Mouse (Mus musculus) E14TG2a.4 (cell line): ENCODE measurements at regions not wholly inside any gene's neighbourhood (a gene's known extent, or its start where the extent isn't known, plus 50 kb on each side); places are given as distances from the start of the nearest gene placed in this dataset.
"Not testable (repeated sequence)": the region's sequence is repeated elsewhere in the genome, so short reads cannot be mapped to it uniquely, and the experiment has no call there.

ENCODE experiments used
- H3K27me3 ChIP-seq: 2 replicates; pipeline ENCODE4 v1.6.1; 2014; ENCODE audit warnings: low read length, control low read depth; ENCODE audit not compliant: insufficient read depth
- H3K36me3 ChIP-seq: 2 replicates; pipeline ENCODE4 v1.6.1; 2014; ENCODE audit warnings: low read length, control low read depth; ENCODE audit not compliant: insufficient read depth
- H3K4me1 ChIP-seq: replicated peaks from 2 replicates; pipeline ENCODE4 v1.6.1; 2014; ENCODE audit warnings: low read depth, low read length, control low read depth
- H3K4me3 ChIP-seq: replicated peaks from 2 replicates; pipeline ENCODE4 v1.5.1; 2014; ENCODE audit warnings: mild to moderate bottlenecking, low read length
- H3K9me3 ChIP-seq: 2 replicates; pipeline ENCODE4 v1.6.1; 2014; ENCODE audit warnings: low read length, control low read depth
- CTCF ChIP-seq: conservative IDR thresholded peaks from 2 replicates; pipeline ENCODE4 v1.5.1; 2014; ENCODE audit warnings: low read length
- NANOG ChIP-seq: IDR thresholded peaks from 2 replicates; pipeline ENCODE4 v1.6.1; 2014; ENCODE audit warnings: borderline replicate concordance, low read length, mixed read lengths
- POU5F1 ChIP-seq: IDR thresholded peaks from 2 replicates; pipeline ENCODE4 v1.6.1; 2014; ENCODE audit warnings: low read length, borderline replicate concordance

DNA sequence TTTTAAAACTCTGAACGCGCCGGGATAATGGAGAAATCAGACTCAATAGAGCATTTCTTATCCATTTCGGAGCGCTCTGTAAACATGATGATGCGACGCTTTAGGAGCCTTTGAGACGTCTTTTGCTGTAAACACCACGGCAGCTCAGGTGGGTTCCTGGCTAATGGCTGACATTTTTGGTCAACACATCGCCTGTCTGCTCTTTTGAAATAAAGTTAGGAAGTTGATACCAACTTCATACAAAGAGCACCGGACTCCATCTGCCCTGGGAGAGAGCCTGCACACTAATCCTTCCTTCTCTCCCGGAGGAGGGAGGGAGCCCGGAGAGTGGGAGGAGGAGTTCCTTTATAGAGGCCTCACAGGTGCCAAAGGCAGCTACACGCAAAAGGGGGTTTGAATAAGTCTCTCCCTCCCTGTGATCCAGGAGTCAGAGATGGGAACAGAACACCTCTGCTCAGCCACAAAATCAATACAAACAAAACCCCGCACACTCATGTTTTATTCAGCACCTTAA lies 63.8 kb upstream of the Srsf6 start:
- TF ChIP-seq POU5F1 = no peak
- no peak for TF ChIP-seq CTCF
- no peak for TF ChIP-seq NANOG
- Histone ChIP-seq H3K4me1 (no peaks in the 10 kb centered on the region), H3K27me3 (peaks cover 8% of the 10 kb centered on the region), H3K36me3 (no peaks in the 10 kb centered on the region), H3K9me3 (no peaks in the 10 kb centered on the region; the same call in 1 of the 2 replicates), H3K4me3 (no peak overlapping the region)

GRCm38 (mm10) chr2:162866613-162867314 lies 64.6 kb upstream of the Srsf6 start:
- Histone ChIP-seq H3K36me3 (no peaks in the 10 kb centered on the region), H3K9me3 (no peaks in the 10 kb centered on the region; the same call in 1 of the 2 replicates), H3K27me3 (peaks cover 8% of the 10 kb centered on the region), H3K4me3 (no peak overlapping the region), H3K4me1 (no peaks in the 10 kb centered on the region)
- TF ChIP-seq POU5F1 (no peak), CTCF (no peak), NANOG (no peak)

DNA sequence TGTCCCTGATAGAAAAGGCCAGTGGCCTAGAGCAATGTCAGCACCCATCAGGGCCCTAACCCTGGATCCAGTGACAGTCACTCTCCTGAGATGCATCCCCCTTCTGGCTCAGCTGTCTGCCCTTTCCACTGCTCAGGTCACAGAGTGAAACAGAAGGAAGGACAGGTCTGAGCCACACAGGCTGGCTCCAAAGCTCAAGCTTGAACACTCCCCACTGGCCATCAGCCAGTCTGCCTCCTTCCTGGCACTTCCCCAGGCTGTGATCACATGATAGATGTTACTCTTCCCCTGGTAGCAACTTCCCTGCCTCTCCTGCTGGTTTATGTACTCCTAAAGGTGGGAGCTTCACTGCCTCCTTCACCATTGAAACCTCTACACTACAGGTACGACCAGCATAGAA lies 66.8 kb upstream of the Srsf6 start:
- Histone ChIP-seq H3K36me3 (no peaks in the 10 kb centered on the region), H3K27me3 (peaks cover 8% of the 10 kb centered on the region), H3K4me1 (no peaks in the 10 kb centered on the region), H3K9me3 (no peaks in the 10 kb centered on the region), H3K4me3 (no peak overlapping the region)
- TF ChIP-seq CTCF (no peak), NANOG (no peak), POU5F1 (no peak)

DNA sequence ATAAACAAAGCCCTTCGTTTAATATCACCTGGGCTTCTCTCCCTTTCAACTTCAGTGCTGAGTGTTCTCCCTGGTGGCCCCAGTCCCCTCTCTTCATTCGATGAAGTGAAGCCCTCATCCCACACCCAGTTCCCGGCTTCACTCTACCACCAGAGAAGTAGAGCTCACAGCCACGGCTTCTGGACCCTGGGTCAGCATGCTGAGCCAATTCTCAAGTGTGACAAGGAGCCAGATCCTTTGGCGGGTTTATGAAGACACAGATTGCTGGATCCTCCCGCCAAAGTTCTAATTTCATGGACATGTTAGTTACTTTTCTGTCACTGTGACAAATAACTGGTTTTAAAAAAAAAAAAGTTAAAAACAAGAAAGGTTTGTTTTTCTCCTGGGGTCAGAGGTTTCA lies 76.7 kb upstream of the Srsf6 start:
- Histone ChIP-seq H3K9me3 (no peaks in the 10 kb centered on the region), H3K4me3 (no peak overlapping the region), H3K27me3 (no peaks in the 10 kb centered on the region), H3K4me1 (peaks cover 4% of the 10 kb centered on the region; the same call in 1 of the 2 replicates), H3K36me3 (no peaks in the 10 kb centered on the region)
- no peak for TF ChIP-seq NANOG
- TF ChIP-seq CTCF = no peak

- no peak overlapping the region for H3K4me3 ChIP-seq
- no peak for TF ChIP-seq POU5F1
- no peak for TF ChIP-seq NANOG
- H3K9me3 ChIP-seq = no peaks in the 10 kb centered on the region
- peaks cover 4% of the 10 kb centered on the region; the same call in 1 of the 2 replicates for H3K4me1 ChIP-seq
- H3K27me3 ChIP-seq = no peaks in the 10 kb centered on the region
- H3K36me3 ChIP-seq = no peaks in the 10 kb centered on the region
These were observed 77.8 kb upstream of the Srsf6 start for GRCm38 (mm10) chr2:162853576-162853975.

- H3K36me3 ChIP-seq, H3K4me3 ChIP-seq, H3K4me1 ChIP-seq, H3K27me3 ChIP-seq: not testable (repeated sequence)
- H3K9me3 ChIP-seq = peaks cover 10% of the 10 kb centered on the region
These were observed 89.6 kb upstream of the Srsf6 start for GRCm38 (mm10) chr2:162841761-162842160.

DNA sequence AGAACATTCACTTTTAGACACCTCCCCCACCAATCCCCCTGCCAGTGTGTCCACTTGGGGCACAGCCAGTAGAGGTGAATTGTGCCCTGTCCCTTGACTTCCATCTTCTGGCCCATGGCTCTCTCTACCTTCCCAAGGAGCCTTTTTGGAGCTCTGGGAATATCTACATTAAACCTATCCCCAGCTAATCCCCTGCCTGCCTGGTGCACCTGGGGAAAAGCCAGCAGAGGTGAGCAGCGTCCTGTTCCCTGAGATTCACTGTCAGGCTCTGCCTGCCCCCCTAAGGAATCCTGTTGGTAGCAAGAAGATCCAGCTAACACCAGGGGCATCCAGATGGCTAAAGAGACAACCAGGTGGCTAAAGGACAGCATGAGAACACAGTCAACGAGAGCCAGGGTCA lies 93.6 kb upstream of the Srsf6 start:
- H3K4me1 ChIP-seq = no peaks in the 10 kb centered on the region
- H3K36me3 ChIP-seq = no peaks in the 10 kb centered on the region
- peaks cover 10% of the 10 kb centered on the region for H3K9me3 ChIP-seq
- no peak overlapping the region for H3K4me3 ChIP-seq
- no peaks in the 10 kb centered on the region for H3K27me3 ChIP-seq
- TF ChIP-seq NANOG (no peak), POU5F1 (no peak), CTCF (no peak)

DNA sequence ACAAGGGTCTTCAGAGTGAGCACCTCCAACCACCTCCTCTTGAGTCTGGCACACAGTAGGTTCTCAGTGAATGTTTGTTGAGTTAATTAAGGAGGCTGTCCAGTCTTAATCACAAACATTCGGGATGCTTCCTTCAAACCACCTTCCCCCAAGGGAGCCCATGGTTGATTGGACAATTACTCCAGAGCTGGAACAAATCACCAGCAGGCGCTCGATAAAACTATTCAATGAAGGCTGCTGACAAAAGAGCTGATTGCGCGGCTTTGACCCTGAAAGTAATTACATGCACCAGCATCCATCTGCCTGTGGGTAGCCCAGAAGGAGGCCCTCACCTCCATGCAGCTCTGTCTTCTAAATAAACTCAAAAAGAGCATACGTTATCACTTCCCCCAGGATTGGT lies 97.6 kb upstream of the Srsf6 start:
- no peak overlapping the region for H3K4me3 ChIP-seq
- no peaks in the 10 kb centered on the region for H3K36me3 ChIP-seq
- no peaks in the 10 kb centered on the region for H3K27me3 ChIP-seq
- no peaks in the 10 kb centered on the region for H3K4me1 ChIP-seq
- TF ChIP-seq NANOG = no peak
- TF ChIP-seq POU5F1 = no peak
- TF ChIP-seq CTCF = no peak
- H3K9me3 ChIP-seq = no peaks in the 10 kb centered on the region

DNA sequence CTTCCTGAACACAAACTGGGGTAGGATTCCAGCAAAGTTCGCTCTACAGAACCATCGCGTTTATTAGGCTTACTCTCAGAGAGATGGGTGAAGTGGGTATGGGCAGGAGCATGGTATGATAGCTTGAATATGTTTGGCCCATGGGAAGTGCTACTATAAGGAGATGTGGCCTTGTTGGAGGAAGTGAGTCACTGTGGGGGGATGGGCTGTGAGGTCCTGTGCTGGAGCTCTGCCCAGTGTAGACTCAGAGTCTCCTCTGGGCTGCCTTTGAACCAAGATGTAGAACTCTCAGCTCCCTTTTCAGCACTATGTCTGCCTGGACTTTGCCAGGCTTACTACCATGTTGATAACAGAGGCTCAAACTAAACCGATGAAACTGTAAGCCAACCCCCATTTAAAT lies 112.5 kb upstream of the Srsf6 start:
- Histone ChIP-seq H3K4me1 (no peaks in the 10 kb centered on the region), H3K27me3 (0 out of 2 replicates have a peak, but pooled peaks cover 4% of the 10 kb centered on the region), H3K9me3 (peaks cover 9% of the 10 kb centered on the region; the same call in 1 of the 2 replicates), H3K36me3 (no peaks in the 10 kb centered on the region), H3K4me3 (no peak overlapping the region)
- no peak for TF ChIP-seq NANOG
- no peak for TF ChIP-seq CTCF
- TF ChIP-seq POU5F1 = no peak
